Mouse (Mus musculus) CD4-positive naive resting alpha-beta T cell, adult 76 days (primary cell): ENCODE data around the gene Cab39. TPM values are rescaled to one million over a fixed set of nuclear protein-coding genes. Genes with fewer than 3 reads are reported as not detected.

Experiments
- total RNA-seq: library from RNA; stranded (reverse); gene quantifications from one replicate; pipeline ENCODE4 v1.2.4, GENCODE M21; 2023

The Cab39 gene
- 132 TPM for total RNA-seq

DNA sequence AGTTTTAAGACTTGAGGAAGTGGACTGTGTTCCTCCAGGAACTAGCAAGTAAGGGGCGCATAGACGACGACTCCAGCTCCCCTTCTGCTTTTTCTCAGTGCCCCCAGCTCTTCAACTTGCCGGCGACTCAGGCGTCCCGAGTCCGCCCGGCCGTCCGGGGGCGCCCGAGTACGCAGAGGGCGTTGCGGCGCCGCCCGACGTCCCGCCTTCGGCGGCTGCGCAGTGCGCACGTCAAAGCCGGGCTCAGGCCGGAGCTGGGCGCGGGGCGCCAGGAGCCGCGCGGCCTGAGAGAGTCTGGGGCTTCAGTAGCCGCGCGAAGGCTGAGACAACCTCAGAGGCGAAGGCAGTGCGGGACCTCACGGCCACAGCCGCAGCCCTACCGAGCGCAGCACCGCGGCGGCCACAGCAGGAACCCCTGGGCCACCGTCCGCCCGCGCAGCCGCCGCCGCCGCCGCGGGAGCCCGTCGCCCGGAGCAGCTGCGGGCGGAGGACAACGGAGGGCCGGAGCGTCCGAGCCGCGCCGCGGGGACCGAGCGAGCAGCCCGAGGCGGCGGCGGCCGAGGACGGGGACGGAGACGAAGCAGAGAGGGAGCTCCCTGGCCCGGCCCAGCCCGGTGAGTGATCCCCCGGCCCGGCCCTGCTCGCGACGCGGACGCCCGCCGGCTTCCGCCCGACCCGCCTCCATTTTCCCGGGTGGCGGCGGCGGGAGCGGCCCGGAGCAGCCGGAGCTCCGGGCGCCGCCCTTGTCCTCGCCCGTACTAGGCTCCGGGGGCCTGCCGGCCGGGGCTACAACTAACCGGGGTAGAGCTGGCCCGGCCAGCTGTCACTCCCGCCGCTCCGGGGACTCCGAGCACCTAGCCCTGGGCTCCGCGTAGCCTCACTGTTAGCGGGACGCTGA lies at the start of gene Cab39:
Gene Cab39, plus strand, starts transcription at position 234 of the 898 bp plus-strand sequence.

DNA sequence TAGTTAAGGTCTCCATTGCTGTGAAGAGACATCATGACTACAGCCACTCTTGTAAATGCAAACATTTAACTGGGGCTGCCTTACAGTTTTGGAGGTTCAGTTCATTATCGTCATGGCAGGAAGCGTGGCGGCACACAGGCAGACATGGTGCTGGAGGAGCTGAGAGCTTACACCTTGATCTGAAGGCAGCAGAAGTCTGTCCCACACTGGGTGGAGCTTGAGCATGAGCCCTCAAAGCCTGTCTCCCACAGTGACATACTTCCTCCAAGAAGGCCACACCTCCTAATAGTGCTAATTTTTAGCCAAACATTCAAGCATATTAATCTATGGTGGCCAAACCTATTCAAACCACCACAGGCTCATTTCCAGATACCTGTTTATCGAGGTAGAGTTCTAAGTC lies 14.8 kb upstream of the Cab39 start, which contains the start of gene A630001G21Rik:
Gene A630001G21Rik, minus strand, starts transcription at position 208 of the 400 bp plus-strand sequence.

DNA sequence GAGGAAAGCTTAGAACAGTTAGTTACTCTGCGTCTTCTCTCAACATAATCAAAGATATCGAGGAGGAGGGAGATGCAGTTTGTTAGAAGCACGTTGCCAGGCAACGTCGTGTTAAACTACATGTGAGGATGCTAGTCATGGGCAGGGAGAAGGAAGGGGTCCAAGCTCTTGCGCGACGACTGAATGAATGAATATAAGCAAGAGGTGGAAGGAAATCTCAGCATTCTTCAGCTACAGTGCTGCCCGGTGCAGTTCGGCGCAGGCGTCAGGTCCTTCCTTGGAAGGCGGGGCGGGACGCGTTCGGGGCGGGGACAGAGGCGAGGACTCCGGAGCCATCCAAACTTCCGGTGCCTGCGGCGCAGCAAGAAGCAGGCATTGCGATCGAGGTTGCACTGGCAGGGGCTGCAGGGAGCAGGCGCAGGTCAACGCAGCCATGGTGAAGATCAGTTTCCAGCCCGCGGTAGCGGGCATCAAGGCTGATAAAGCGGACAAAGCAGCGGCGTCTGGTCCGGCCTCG lies 101.0 kb downstream of the Cab39 start, which contains the start of gene Itm2c:
Gene Itm2c, plus strand, starts transcription at position 51 of the 517 bp plus-strand sequence.

Other genes with a start within 250 kb of the Cab39 start
- gene G530012D18Rik, start 217.8 kb upstream of the Cab39 start, total RNA-seq = not detected
- gene Sp110, start 194.6 kb upstream of the Cab39 start, total RNA-seq = 140 TPM
- gene Sp140, start 193.1 kb upstream of the Cab39 start, total RNA-seq = 43.6 TPM
- 543 TPM for gene Sp100, start 143.5 kb upstream of the Cab39 start, total RNA-seq
- gene A630001G21Rik, start 14.8 kb upstream of the Cab39 start, total RNA-seq = 28.7 TPM
- gene Itm2c, start 100.8 kb downstream of the Cab39 start, total RNA-seq = 67.8 TPM
- 0.73 TPM for gene 4933407L21Rik, start 135.0 kb downstream of the Cab39 start, total RNA-seq
- gene Gpr55, start 167.6 kb downstream of the Cab39 start, total RNA-seq = 0.53 TPM
- not detected for gene Spata3, start 223.4 kb downstream of the Cab39 start, total RNA-seq